Mouse (Mus musculus): ENCODE results near the gene Ppig.

Gene Ppig

DNA sequence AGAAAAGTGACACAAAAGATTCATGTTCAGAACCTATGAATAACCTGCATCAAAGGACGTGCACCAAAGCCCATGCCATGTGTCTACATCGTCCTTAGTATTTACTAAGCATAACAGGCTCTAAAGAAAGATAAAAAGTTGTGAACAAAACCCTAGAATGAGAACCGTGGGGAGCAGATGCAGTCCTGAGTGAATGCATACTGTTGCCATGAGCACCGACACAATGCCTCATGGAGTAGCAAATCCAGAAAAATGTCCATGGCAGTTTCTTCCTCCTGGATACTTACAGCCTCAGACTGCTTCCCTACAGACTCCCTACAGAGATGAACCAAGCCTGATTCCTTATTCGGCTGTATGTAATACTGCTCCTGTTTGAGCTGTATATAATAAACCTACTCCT lies 38.6 kb downstream of the Ppig start:
- no peak for DNase-seq (ENCODE audit: low spot score in 2 of 2)

- no peak for DNase-seq (ENCODE audit: low spot score in 2 of 2)
Measured at GRCm38 (mm10) chr2:69763340-69763739, 41.0 kb downstream of the Ppig start.

DNA sequence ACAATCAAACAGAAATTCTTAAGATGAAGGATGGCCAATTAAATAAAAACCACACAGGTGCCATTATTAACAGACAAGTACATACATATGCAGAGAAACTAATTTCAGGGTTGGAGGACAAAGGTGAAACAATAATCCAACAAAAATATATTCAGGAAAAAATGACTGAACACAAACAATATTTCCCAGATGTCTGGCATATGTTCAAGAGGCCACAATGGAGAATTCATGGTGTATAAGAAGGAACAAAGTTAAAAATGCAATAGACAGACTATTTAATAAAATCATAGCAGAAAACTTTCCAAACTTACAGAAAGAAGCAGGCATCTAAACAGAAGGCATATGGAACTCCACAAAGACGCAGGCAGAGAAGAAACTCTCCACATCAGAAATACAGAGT lies 42.4 kb downstream of the Ppig start:
- DNase-seq (ENCODE audit: low spot score in 2 of 2), result no peak

DNA sequence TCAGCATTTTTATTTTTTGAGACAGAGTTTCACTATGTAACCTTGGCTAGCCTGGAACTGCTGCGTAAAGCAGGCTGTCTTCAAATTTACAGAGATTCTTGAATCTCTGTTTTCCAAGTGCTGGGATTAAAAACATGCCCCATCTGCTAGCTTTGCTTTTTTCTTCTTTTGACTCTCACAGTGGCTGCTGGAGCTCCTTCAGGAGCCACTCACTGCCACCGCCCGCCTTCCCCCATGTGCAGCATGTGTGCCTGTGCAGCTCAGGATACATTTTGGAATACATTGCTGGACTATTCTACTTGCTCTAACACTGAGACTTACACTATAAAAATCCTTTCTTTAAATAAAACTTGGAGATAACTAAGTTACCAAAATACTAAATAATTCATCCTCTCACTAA lies 51.0 kb downstream of the Ppig start:
- DNase-seq (ENCODE audit: low spot score in 2 of 2), result no peak

DNA sequence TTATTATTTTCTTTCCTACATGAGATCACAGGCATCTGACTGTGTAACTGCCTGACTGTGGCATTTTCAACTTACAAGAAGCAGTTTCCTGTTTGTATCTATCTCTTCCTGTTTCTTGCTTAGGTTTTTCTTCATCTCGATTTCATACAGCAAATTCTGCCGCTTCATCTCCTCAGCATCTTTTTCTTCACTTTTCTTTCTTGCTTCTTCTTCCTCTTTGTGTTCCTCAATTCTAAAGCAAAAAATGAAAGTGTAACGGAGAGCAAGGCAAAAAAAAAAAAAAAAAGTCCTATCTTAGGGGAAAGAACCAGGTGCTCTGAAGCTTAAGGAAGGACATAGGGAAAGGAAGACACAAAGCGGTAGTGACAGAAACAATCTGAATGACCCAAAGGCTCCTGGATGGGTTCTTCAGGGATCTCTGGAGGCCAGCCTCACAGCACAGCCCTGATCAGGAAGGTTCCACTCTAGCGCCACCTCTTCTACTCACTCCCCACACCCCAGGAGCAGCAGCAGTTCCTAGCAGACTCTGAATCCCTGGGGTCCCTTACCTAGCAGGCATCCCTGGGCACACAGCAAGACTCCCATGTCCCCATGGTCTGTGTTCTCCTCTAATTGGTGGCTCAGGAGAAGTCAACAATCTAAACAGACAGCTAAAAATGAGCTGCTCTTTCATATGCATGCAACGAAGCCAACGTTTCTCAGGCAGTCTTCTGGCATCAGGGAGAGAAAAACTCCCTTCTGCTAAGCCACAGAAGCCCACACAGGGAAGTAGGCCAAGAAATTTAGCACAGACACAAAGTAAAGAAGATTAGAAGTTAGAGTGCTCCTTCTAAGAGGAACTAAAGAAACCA lies 55.9 kb downstream of the Ppig start:
- DNase-seq (ENCODE audit: low spot score in 2 of 2), result no peak

DNA sequence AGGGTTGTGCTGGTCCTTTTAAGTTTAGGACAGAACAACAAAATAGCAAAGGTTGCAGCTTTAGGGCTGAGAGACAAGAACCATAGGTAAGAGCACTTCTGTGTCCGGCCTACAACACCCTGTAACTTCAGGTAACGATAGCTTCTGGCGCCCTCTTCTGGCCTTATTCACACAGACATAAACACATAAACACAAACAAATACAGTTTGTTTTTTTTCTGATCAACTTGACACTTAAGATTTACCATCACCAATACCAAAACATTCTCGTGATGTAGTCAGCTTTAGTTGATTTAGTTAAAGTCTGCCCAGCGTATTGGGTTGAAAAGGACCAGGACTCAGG lies 56.5 kb downstream of the Ppig start:
- DNase-seq (ENCODE audit: low spot score in 2 of 2), result no peak

GRCm38 (mm10) chr2:69788974-69789373 lies 66.6 kb downstream of the Ppig start:
- no peak for DNase-seq (ENCODE audit: low spot score in 2 of 2)

DNA sequence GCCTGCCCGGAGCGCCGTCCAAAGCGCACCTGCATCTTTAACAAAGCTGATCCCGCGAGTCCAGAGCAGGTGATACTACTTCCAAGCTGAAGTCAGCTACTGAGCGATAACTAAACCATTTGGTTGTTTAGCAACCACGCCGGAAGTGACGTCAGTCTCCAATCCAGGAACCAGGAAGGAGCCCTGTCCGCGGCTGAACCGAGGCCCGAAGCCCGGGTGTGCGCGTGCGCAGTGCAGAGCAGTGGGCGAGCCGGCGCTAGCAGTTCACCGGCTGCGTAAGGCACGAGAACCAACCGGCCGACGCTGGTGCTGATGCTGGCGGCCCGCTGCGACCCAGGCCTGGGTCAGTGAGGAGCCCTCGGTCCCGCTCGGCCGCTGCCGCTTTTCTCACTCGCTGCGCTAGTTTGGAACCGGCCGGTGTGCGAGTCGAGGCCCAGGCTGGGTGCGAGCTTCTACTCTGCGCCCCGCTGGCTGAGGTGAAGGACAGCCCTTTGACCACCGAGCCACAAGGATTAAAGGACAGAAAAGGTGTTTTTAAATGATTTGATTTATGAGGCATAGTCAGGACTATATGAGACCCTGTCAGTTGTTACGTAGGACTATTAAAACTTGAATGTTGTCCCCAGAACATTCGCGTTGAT lies 67.2 kb downstream of the Ppig start, which contains the start of the genes Ccdc173 and Phospho2:
Ccdc173 (minus strand) TSS at position 147 of the 641 bp plus-strand sequence.
Phospho2 (plus strand) TSS at position 195 of the 641 bp plus-strand sequence.
- peak; percentile 96 to 98 for DNase-seq (ENCODE audit: low spot score in 2 of 2)

DNA sequence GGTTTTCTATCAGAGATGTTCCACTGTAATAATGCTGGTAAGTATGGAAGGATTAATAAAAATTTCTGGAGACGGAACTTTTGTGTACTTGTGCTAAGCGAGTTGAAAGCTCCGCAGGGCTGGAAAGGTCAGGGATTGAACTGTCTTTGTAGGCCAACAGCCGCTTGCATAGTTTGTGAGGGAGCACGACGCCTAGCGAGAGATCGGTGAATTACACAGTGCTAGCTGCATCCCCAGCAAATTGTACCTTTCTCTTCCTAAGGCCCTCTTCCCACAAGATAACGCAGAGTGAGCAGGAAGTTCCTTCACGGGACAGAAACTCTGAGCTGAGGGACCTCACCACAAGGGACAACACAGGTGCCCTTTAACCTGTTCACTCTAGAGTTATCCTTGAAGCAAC lies 67.9 kb downstream of the Ppig start:
- peak; percentile 83 to 87 for DNase-seq (ENCODE audit: low spot score in 2 of 2)

- DNase-seq (ENCODE audit: low spot score in 2 of 2), result no peak
Measured at GRCm38 (mm10) chr2:69790722-69791121, 68.4 kb downstream of the Ppig start.

- DNase-seq (ENCODE audit: low spot score in 2 of 2), result peak; percentile 62 to 76
Measured at GRCm38 (mm10) chr2:69802911-69803312, 80.6 kb downstream of the Ppig start.
